Mouse (Mus musculus) lung, postnatal 0 days (tissue): Measurements from ENCODE around the gene Ppp2r5a.

Experiments used
- CTCF ChIP-seq: IDR thresholded peaks from 2 replicates; pipeline ENCODE4 v1.5.1; 2016; ENCODE audit warnings: antibody characterized with exemption, mild to moderate bottlenecking
- EP300 ChIP-seq: IDR thresholded peaks from 2 replicates; pipeline ENCODE4 v1.6.1; 2016; ENCODE audit warnings: antibody characterized with exemption, mild to moderate bottlenecking, control low read depth

DNA sequence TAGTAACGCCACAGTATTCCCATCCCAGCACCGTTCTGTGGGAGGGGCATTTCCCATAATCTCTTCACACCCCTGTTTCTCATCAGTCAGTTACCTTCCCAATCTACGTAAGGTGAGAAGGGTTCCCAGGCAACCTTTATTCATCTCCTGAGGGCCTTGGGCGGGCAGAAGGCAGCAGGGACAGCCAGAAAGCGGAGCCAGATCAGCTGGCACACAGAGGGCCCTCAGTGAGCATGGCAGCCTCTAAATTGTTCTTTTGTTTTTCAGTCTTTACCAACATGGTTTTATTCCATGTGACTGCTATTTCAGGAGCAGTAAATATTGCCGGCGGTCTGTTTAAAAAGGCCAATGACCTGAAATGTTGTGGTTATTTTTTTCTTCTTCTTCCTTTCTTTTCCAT, 27.0 kb upstream of the Ppp2r5a start:
- TF ChIP-seq CTCF (no peak), EP300 (no peak)
